Mouse (Mus musculus): ENCODE results near the gene Kmo. TPM values are rescaled to one million over a fixed set of nuclear protein-coding genes. Genes with fewer than 3 reads are reported as not detected.

Kmo gene
- total RNA-seq, 2 experiments from 2014 or later: 0.25 to 0.28 TPM

DNA sequence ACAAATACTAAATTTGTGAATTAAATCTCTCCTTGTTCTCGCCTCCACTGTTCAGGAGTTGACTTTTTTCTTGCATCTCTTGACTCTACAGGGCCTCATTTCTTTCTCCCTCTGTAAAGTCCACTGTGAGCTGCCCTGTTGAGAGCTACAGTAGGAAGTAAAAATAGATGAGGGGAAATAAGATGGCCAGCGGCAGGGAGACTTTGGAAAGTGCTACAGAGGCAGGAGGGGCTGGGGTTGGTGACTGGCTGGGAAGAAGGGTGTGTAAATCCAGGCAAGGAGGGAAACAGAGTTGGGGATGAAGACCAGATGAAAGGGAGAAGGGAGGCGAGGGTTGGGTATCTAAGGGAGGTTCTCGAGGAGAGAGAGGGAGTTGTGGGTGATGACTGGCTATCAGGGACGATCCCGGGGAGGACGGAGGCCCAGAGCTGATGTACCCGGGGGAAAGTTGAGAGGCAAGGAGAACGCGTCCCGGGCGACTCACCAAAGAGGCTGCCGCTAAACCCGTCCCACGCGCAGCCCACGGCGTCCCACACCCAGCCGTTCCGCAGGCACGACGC is 71.6 kb downstream of the Kmo start:
- no peak for DNase-seq
- intact Hi-C loops (cut with DNase I): loop anchor here (2.0 to 5.0 kb wide), 2 partner anchors 67 to 191 kb away; partner anchors contain the start of genes Exo1 and Fh1

DNA sequence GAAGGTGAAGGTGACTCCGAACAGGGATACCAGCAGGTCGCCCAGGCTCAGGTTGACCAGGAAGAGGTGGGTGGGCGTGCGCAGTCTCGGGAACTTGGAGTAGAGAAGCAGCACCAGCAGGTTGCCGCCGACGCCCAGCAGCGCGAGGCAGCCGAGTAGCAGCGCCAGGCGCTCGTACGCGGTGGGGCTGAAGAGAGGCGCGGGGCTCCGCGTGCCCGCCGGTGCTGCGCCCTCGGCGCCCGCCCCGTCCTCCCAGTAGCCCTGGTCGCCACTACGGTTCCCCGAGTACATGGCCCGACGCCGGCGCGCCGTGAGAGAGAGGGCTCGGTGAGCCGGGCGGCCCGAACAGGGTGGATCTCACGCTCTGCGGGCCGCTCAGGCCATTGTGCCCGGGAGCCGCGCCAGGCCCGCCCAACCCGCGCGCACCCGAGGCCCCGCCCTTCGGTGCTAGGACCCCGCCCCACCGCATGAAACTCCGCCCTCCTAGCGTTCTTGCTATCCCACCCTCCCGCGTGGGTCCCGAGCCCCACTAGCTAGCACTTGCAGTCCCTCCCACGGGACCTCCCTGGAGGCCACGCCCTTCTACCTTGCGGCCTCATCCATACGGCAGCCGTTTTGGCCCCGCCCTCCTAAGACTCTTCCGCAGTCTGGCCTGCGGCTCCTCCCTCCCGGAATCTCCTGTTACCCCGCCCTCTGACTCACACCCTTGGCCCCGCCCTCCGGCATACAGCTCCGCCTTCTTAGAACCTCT is 72.2 kb downstream of the Kmo start, which contains the start of the genes Opn3 and Chml:
TSS of gene Opn3 (minus strand) at position 531 of the 751 bp plus-strand sequence.
TSS of gene Chml (minus strand) at position 656 of the 751 bp plus-strand sequence.
- peak; percentile 97 to 98 for DNase-seq
- intact Hi-C loops (cut with DNase I): loop anchor here (2.0 to 5.0 kb wide), 2 partner anchors 68 to 190 kb away; partner anchors contain the start of genes Exo1 and Fh1

DNA sequence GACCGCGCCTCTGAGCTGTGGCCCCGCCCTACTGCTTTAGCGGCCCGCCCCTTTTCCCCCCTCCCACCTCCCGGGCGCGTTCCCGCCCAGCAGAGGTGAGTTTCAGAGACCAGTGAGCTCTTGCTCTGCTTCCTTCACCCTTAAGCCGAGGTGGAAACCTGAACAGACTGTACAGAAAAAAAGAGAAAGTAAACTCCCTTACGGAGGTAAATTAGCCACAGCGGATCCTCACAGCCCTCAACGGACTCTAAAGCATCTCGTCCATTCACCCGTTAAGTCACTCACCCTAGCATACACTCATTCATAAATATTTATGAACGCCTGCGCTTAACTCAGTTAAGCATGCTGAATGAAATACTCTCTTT is 72.8 kb downstream of the Kmo start:
- intact Hi-C loops (cut with DNase I): loop anchor here (2.0 to 5.0 kb wide), 2 partner anchors 68 to 189 kb away; partner anchors contain the start of genes Exo1 and Fh1

DNA sequence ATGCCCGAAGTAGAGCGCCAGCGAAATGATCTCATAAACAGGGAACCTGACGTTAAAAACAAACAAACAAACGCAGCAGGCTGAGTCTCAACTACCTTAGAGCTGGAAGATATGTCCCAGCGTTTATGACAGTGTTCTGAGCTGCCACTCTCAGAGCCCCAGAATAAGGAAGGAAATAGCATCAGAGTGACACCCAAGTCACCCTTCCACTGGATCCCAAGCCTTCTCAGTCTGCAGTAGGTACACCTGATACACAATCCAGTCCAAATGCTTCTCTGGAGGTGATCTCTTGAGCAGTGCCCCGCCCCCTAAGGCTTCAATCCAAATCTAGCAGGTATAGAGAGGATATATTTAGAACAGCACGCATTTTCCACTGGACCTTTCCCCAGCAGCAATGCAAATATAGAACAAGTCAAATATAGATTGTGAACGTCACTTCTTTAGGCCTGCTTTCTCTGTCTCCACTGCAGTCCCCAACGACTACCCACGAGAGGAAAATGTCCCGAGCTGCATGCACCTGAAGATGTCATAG is 73.3 kb downstream of the Kmo start:
- intact Hi-C loops (cut with DNase I): loop anchor here (2.0 to 5.0 kb wide), 2 partner anchors 69 to 189 kb away; partner anchors contain the start of genes Exo1 and Fh1
- DNase-seq: no peak

More for the DNA sequence above, 72.8 kb downstream of the Kmo start:
- no peak for DNase-seq

DNA sequence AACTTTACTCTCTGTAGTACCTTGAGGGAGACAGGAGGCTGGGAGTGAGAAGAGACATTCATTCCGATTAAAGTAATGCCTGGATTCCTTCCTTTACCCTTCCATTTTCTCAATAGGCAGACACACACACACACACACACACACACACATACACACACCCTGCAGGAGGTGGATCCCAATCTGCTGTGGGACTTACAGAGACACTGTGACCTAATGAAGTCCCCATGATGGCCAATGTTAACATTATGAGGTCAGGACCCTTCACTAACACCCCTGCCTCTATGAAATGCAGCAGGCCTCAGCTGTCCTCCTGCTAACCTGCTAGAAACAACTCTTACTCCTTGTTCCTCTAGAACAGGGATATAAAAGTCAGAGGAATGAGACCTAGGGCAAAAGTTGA is 78.1 kb downstream of the Kmo start, which contains the start of gene Wdr64:
TSS of gene Wdr64 (plus strand) at position 301 of the 400 bp plus-strand sequence.
- intact Hi-C loops (cut with DNase I): no loop called here
- DNase-seq: no peak

DNA sequence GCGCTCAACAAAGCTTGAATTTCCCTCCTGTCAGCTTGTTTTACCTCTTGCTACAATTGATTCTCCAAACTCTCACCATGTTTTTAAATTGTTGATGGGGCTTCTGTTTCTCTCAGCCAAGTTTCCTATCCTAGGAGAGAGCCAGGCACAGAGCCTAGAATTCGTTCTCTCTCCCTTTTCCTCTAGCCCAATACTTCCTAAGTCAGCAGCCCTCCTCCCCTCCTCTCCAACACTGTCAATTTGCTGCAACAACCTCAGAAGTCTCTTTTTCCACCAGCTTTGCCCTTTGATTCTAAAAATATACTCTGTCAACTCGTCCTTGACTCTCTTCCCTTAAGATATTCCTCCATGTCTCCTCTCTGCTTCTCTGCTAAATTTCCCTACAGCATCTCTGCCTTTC is 79.2 kb downstream of the Kmo start:
- intact Hi-C loops (cut with DNase I): no loop called here
- no peak for DNase-seq

DNA sequence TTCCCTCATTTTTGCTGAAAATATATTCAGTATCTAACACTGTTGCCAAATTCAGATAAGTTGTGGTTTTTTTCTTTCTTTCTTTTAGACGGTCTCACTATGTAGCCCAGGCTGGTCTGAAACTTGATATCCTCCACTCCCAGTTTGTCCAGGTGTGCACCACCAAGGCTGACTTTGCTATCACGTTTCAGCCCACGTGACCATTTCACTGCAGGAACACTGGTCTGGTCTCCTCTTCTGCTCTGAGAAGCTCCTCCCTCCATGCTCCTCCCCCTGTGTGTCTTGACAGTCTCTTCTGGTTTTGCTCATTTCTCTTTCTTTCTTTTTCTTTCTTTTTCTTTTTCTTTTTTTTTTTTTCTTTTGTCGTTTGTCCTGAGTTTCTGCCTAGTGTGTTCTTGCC is 79.6 kb downstream of the Kmo start:
- DNase-seq: no peak
- intact Hi-C loops (cut with DNase I): no loop called here

DNA sequence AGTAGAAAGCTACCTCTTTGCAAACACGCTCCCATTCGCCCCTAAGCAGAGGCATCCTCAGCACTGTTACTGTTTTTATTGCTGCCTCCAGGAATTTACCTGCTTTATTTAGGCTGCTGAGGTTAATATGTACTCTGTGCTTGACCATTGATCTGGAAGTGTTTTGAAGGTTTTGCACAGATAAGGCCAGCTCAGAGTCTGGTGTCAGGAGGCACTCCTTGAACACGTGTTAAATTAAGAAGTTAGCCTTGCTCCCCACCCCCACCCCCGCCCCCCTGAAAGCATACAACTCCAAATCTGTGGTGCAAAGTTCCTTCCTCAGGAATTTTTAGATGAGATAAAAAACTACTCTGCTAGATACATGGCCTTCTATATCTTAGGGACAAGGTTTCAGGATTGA is 81.0 kb downstream of the Kmo start:
- DNase-seq: no peak
- intact Hi-C loops (cut with DNase I): no loop called here

DNA sequence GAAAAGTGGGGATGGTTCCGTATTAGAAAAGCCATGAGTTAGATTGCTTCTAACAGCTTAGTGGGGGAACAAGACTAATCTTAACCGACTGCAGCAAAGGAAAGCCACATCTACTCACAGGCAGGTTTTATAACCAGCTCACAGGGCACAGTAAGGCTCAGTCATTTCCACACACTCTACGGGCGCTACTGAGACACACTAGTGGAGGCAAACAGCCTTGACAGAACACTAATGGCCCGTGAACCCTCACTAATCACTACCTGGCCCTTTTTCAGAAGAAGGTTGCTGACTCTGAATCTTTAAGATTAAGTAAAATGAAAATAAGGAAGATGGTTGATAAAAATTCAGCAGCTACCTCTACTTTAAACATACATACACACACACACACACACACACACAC is 87.4 kb downstream of the Kmo start:
- no peak for DNase-seq
- intact Hi-C loops (cut with DNase I): no loop called here

DNA sequence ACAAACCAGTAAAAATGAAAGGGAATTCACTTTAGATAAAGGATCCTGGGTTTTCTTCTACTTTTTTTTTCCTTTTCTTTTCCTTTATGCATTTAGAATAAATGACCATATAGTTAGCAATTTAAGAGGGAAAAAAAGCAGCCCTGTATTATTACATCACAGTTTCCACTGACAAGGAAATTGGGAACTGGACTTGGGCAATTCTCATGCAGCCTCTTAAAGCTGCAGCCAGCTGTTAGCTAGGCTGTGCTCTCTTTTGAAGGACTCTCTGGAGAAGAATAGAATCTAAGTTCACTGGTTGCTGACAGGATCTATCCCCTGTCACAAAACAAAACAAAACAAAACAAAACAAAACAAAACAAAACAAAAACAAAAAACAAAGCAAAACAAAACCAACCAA is 87.8 kb downstream of the Kmo start:
- DNase-seq: no peak
- intact Hi-C loops (cut with DNase I): no loop called here

Other genes with a start within 250 kb of the Kmo start
- gene Rgs7, start 127.9 kb upstream of the Kmo start, total RNA-seq (2021): under 1 TPM; 0.15 to 0.20 TPM
- gene Fh1, start 5.3 kb downstream of the Kmo start, total RNA-seq (2021): 100 to 1,000 TPM; 279 to 282 TPM
- gene Opn3, start 72.4 kb downstream of the Kmo start, total RNA-seq (2021): 1 to 10 TPM; 3.3 to 5.0 TPM
- gene Chml, start 72.5 kb downstream of the Kmo start, total RNA-seq (2021): 1 to 10 TPM; 2.2 to 2.5 TPM
- not detected for gene Wdr64, start 78.2 kb downstream of the Kmo start, total RNA-seq (2021)